ENCODE assay signal across 15 mouse cellular contexts in genomic region chr8:126846188-126846565, GRCm38 (mm10).
A peak's percentile ranks its signal among the peaks of the same experiment; 100 is the strongest.
DNase-seq lines count a peak whose midpoint lies in the region; ATAC-seq and TF ChIP-seq lines count a peak whose summit lies in the region.
"Had no signal": no experiment of that assay in that cellular context is flagged by ENCODE, and none has a peak within 500 bp of the region (broad histone marks: within the 10 kb centered on the region; RNA-seq: fewer than 3 reads in every experiment).

No protein-coding gene starts in this region.

- no peak for TF ChIP-seq POLR2A in MEL (IDR thresholded peaks at IDR 0.05; ENCODE audit: control insufficient read depth in 1 of 2, insufficient read depth in 1 of 2, low read depth in 1 of 2, low read length in 2 of 2, poor library complexity in 1 of 2)

- no peak for ATAC-seq in liver, postnatal 0 days
- no peak for ATAC-seq in liver, embryonic 12.5 days
- ATAC-seq in granulocyte monocyte progenitor cell, adult 5-6 weeks (replicated peaks; ENCODE audit: poor library complexity, severe bottlenecking): peak; percentile 7
- ATAC-seq: activated CD4-positive, CD25-positive, alpha-beta regulatory T cell, adult 4 months; hindbrain, postnatal 0 days had no signal

- no peak for DNase-seq in liver, postnatal 0 days
- peak; percentile 64 for DNase-seq in MEL (ENCODE audit: low read depth, low spot score)
- DNase-seq in thymus, postnatal 0 days (ENCODE audit: low spot score): peak; percentile 68
- no peak for DNase-seq in cerebellum, adult 9-11 months
- DNase-seq in embryonic facial prominence, embryonic 10.5 days (ENCODE audit: low spot score): no peak
- DNase-seq: cerebellum, adult 18-20 months; heart, postnatal 14 days; kidney, adult 18-20 months; kidney, postnatal 4 days; left cerebral cortex, postnatal 4 days had no signal

- no peaks in the 10 kb centered on the region for H3K9me3 ChIP-seq in liver, postnatal 0 days (ENCODE audit: low read length)
- H3K9me3 ChIP-seq in liver, embryonic 12.5 days (replicated peaks): no peaks in the 10 kb centered on the region
- H3K9me3 ChIP-seq in MEL (replicated peaks; ENCODE audit: insufficient read depth, low read length): no peaks in the 10 kb centered on the region
- no peaks in the 10 kb centered on the region for H3K9me3 ChIP-seq in embryonic facial prominence, embryonic 10.5 days
- H3K9me3 ChIP-seq: embryonic facial prominence, embryonic 15.5 days had no signal

- no peak for TF ChIP-seq CTCF in liver, postnatal 0 days (IDR thresholded peaks at IDR 0.05; ENCODE audit: low read depth)
- no peak for TF ChIP-seq CTCF in MEL (IDR thresholded peaks at IDR 0.05 in 2 of 3, conservative IDR thresholded peaks at IDR 0.05 in 1 of 3; ENCODE audit: control insufficient read depth in 1 of 3, insufficient read depth in 1 of 3, low read depth in 2 of 3, low read length in 3 of 3, poor library complexity in 1 of 3, severe bottlenecking in 1 of 3)

- 22% methylated on average over 3 of the region's 3 CpGs for WGBS in liver, postnatal 0 days (ENCODE audit: insufficient replicate concordance)
- 28% methylated on average over 3 of the region's 3 CpGs for WGBS in liver, embryonic 12.5 days (ENCODE audit: insufficient replicate concordance)
- WGBS in embryonic facial prominence, embryonic 10.5 days: 68% methylated on average over 3 of the region's 3 CpGs

- TF ChIP-seq EP300 in liver, postnatal 0 days (IDR thresholded peaks at IDR 0.05; ENCODE audit: low read depth): no peak
- TF ChIP-seq EP300 in MEL (IDR thresholded peaks at IDR 0.05; ENCODE audit: low read depth in 1 of 2, low read length in 2 of 2): 0 out of 4 replicates have a peak, but pooled peaks of 1 of the 2 experiments have one; percentile 12

- H3K27me3 ChIP-seq in liver, postnatal 0 days (ENCODE audit: insufficient read depth, low read length): no peaks in the 10 kb centered on the region
- H3K27me3 ChIP-seq in liver, embryonic 12.5 days (replicated peaks): no peaks in the 10 kb centered on the region
- H3K27me3 ChIP-seq in MEL (ENCODE audit: control insufficient read depth in 1 of 2, insufficient read depth in 2 of 2, low read length in 2 of 2): no peaks in the 10 kb centered on the region
- no peaks in the 10 kb centered on the region for H3K27me3 ChIP-seq in embryonic facial prominence, embryonic 10.5 days (replicated peaks; ENCODE audit: low read depth, poor library complexity, severe bottlenecking)
- H3K27me3 ChIP-seq: embryonic facial prominence, embryonic 15.5 days had no signal

- no peaks in the 10 kb centered on the region; the same call in 1 of the 2 replicates for H3K79me2 ChIP-seq in MEL (ENCODE audit: control insufficient read depth, insufficient read depth, low read length, poor library complexity)

- peak overlapping the region; percentile 76 for H3K27ac ChIP-seq in liver, postnatal 0 days (ENCODE audit: low read depth)
- H3K27ac ChIP-seq in liver, embryonic 12.5 days: no peak overlapping the region
- H3K27ac ChIP-seq in MEL (ENCODE audit: control insufficient read depth, low read depth, low read length): peak overlapping the region; percentile 16; the same call in 1 of the 2 replicates
- no peak overlapping the region; the same call in 1 of the 2 replicates for H3K27ac ChIP-seq in embryonic facial prominence, embryonic 10.5 days (replicated peaks)
- H3K27ac ChIP-seq: embryonic facial prominence, embryonic 15.5 days; hindbrain, postnatal 0 days had no signal

- H3K4me1 ChIP-seq in liver, postnatal 0 days (ENCODE audit: insufficient read depth): peaks cover 54% of the 10 kb centered on the region
- H3K4me1 ChIP-seq in liver, embryonic 12.5 days: peaks cover 40% of the 10 kb centered on the region
- H3K4me1 ChIP-seq in MEL (ENCODE audit: control insufficient read depth in 1 of 2, insufficient read depth in 2 of 2, low read length in 2 of 2): peaks cover 26 to 61% of the 10 kb centered on the region in 2 experiments
- H3K4me1 ChIP-seq in embryonic facial prominence, embryonic 10.5 days: peaks cover 39% of the 10 kb centered on the region
- H3K4me1 ChIP-seq: embryonic facial prominence, embryonic 15.5 days had no signal

- no peak overlapping the region for H3K4me2 ChIP-seq in liver, postnatal 0 days (ENCODE audit: low read depth, low read length)
- H3K4me2 ChIP-seq in liver, embryonic 12.5 days: no peak overlapping the region
- H3K4me2 ChIP-seq: embryonic facial prominence, embryonic 15.5 days had no signal

- no peak overlapping the region for H3K9ac ChIP-seq in liver, postnatal 0 days (replicated peaks)
- H3K9ac ChIP-seq in liver, embryonic 12.5 days: no peak overlapping the region
- no peak overlapping the region for H3K9ac ChIP-seq in MEL (ENCODE audit: control insufficient read depth, low read depth, low read length, poor library complexity, severe bottlenecking)
- H3K9ac ChIP-seq: embryonic facial prominence, embryonic 15.5 days had no signal

- H3K4me3 ChIP-seq in liver, postnatal 0 days (ENCODE audit: low read depth, low read length): no peak overlapping the region
- no peak overlapping the region for H3K4me3 ChIP-seq in liver, embryonic 12.5 days
- no peak overlapping the region for H3K4me3 ChIP-seq in MEL (ENCODE audit: control insufficient read depth in 1 of 2, insufficient read depth in 1 of 2, low read depth in 2 of 2, low read length in 2 of 2)
- no peak overlapping the region for H3K4me3 ChIP-seq in embryonic facial prominence, embryonic 10.5 days
- H3K4me3 ChIP-seq: embryonic facial prominence, embryonic 15.5 days had no signal

- TF ChIP-seq RAD21 in MEL (IDR thresholded peaks at IDR 0.05; ENCODE audit: low read depth, low read length): no peak

- no peaks in the 10 kb centered on the region for H3K36me3 ChIP-seq in liver, postnatal 0 days (replicated peaks; ENCODE audit: insufficient read depth, low read length)
- no peaks in the 10 kb centered on the region for H3K36me3 ChIP-seq in liver, embryonic 12.5 days
- H3K36me3 ChIP-seq in MEL (ENCODE audit: control insufficient read depth in 1 of 2, insufficient read depth in 2 of 2, low read length in 2 of 2): peaks cover 0 to 32% of the 10 kb centered on the region in 2 experiments; a peak in 2 of 4 replicates
- no peaks in the 10 kb centered on the region for H3K36me3 ChIP-seq in embryonic facial prominence, embryonic 10.5 days (replicated peaks)
- H3K36me3 ChIP-seq: embryonic facial prominence, embryonic 15.5 days had no signal

TF ChIP-seq in MEL, 35 proteins besides CTCF, POLR2A, EP300 and RAD21:
- TF ChIP-seq BHLHE40 (IDR thresholded peaks at IDR 0.05; ENCODE audit: borderline replicate concordance, low read depth, low read length) (no peak), MYB (IDR thresholded peaks at IDR 0.05; ENCODE audit: low read depth, low read length) (no peak), ETS1 (IDR thresholded peaks at IDR 0.05; ENCODE audit: low read depth, low read length) (peak; percentile 52; the same call in 1 of the 2 replicates), CHD1 (IDR thresholded peaks at IDR 0.05; ENCODE audit: low read depth, low read length) (no peak), RCOR1 (IDR thresholded peaks at IDR 0.05; ENCODE audit: low read depth, low read length) (0 out of 2 replicates have a peak, but pooled peaks have one; percentile 22), USF2 (IDR thresholded peaks at IDR 0.05; ENCODE audit: borderline replicate concordance in 1 of 2, insufficient read depth in 1 of 2, low read depth in 1 of 2, low read length in 2 of 2) (no peak), MEF2A (IDR thresholded peaks at IDR 0.05; ENCODE audit: extremely low read depth, insufficient replicate concordance, low read depth, low read length, poor library complexity, severe bottlenecking) (no peak), TAL1 (IDR thresholded peaks at IDR 0.05; ENCODE audit: low read length) (no peak), ZKSCAN1 (IDR thresholded peaks at IDR 0.05; ENCODE audit: low read depth, low read length) (no peak), ELF1 (IDR thresholded peaks at IDR 0.05; ENCODE audit: low read depth, low read length) (0 out of 2 replicates have a peak, but pooled peaks have one; percentile 32), JUND (IDR thresholded peaks at IDR 0.05; ENCODE audit: low read depth, low read length) (0 out of 2 replicates have a peak, but pooled peaks have one; percentile 52), SIN3A (IDR thresholded peaks at IDR 0.05; ENCODE audit: low read length) (peak; percentile 33; the same call in 1 of the 2 replicates), TCF12 (IDR thresholded peaks at IDR 0.05; ENCODE audit: low read depth, low read length) (peak; percentile 68; the same call in 1 of the 2 replicates), CHD2 (IDR thresholded peaks at IDR 0.05; ENCODE audit: low read length) (no peak), POLR2AphosphoS2 (IDR thresholded peaks at IDR 0.05; ENCODE audit: low read length) (no peak), UBTF (IDR thresholded peaks at IDR 0.05; ENCODE audit: borderline replicate concordance, insufficient read depth, low read depth, low read length) (no peak), MAZ (IDR thresholded peaks at IDR 0.05; ENCODE audit: low read depth, low read length) (0 out of 2 replicates have a peak, but pooled peaks have one; percentile 47)

Comparison
In these comparisons a context has a peak if more than half of its experiments do, and no peak if none do; other contexts are left out.
1. H3K27ac ChIP-seq: peak in liver, postnatal 0 days (single experiment) and MEL (single experiment); none in liver, embryonic 12.5 days (single experiment) and embryonic facial prominence, embryonic 10.5 days (single experiment).
2. DNase-seq: peak in MEL (single experiment) and thymus, postnatal 0 days (single experiment); none in liver, postnatal 0 days (single experiment), cerebellum, adult 9-11 months (single experiment) and embryonic facial prominence, embryonic 10.5 days (single experiment).